Mouse (Mus musculus) limb, embryonic 14.5 days (tissue): ENCODE data around the gene Inca1. TPM values are rescaled to one million over a fixed set of nuclear protein-coding genes. Genes with fewer than 3 reads are reported as not detected.

Experiments
- ATAC-seq: fragments of 200-750 bp; cut with Nextera tagmentation; 2 replicates; pipeline ENCODE4 v1.8.0; 2017; ENCODE audit warnings: low read depth, moderate number of reproducible peaks, moderate TSS enrichment; ENCODE audit not compliant: low FRiP score
- DNase-seq: peaks from one replicate; pipeline ENCODE4 v3.0.0-alpha.2; 2015; ENCODE audit warnings: low spot score
- H3K27ac ChIP-seq: fragments of 300-500 bp; sonication (generic); replicated peaks from 2 replicates; pipeline ENCODE4 v1.5.1; 2014; ENCODE audit warnings: low read depth, mild to moderate bottlenecking, low read length, moderate library complexity, mixed read lengths
- H3K27me3 ChIP-seq: fragments of 300-500 bp; sonication (generic); 2 replicates; pipeline ENCODE4 v1.6.1; 2014; ENCODE audit warnings: low read length, mixed read lengths; ENCODE audit not compliant: control insufficient read depth, insufficient read depth
- H3K36me3 ChIP-seq: fragments of 300-500 bp; sonication (generic); 2 replicates; pipeline ENCODE4 v1.6.1; 2014; ENCODE audit warnings: mild to moderate bottlenecking, low read length, moderate library complexity, mixed read lengths; ENCODE audit not compliant: control insufficient read depth, insufficient read depth
- H3K4me1 ChIP-seq: fragments of 300-500 bp; sonication (generic); 2 replicates; pipeline ENCODE4 v1.6.1; 2014; ENCODE audit warnings: antibody characterized with exemption, low read length, mixed read lengths; ENCODE audit not compliant: control insufficient read depth, insufficient read depth
- H3K4me2 ChIP-seq: fragments of 300-500 bp; sonication (generic); replicated peaks from 2 replicates; pipeline ENCODE4 v1.6.1; 2014; ENCODE audit warnings: low read depth, mild to moderate bottlenecking, low read length, moderate library complexity; ENCODE audit not compliant: severe bottlenecking
- H3K4me3 ChIP-seq: fragments of 300-500 bp; sonication (generic); replicated peaks from 2 replicates; pipeline ENCODE4 v1.5.1; 2014; ENCODE audit warnings: low read length
- H3K9ac ChIP-seq: fragments of 300-500 bp; sonication (generic); 2 replicates; pipeline ENCODE4 v1.6.1; 2014; ENCODE audit warnings: mild to moderate bottlenecking, low read depth, low read length, moderate library complexity; ENCODE audit not compliant: severe bottlenecking
- H3K9me3 ChIP-seq: fragments of 300-500 bp; sonication (generic); 2 replicates; pipeline ENCODE4 v1.6.1; 2016; ENCODE audit warnings: low read length; ENCODE audit not compliant: control insufficient read depth
- POLR2A ChIP-seq: fragments of 200-500 bp; IDR thresholded peaks from 2 replicates; pipeline ENCODE4 v1.8.0; 2012; ENCODE audit warnings: inconsistent platforms, mild to moderate bottlenecking, moderate library complexity, borderline replicate concordance; ENCODE audit not compliant: insufficient read depth, insufficient read length; ENCODE audit errors: extremely low read depth
- WGBS: fragments of 180-500 bp; shearing (Covaris S2); extraction: QIAGEN DNeasy Blood & Tissue Kit; methylation state at CpG from one replicate; pipeline ENCODE4 v1.1.7; 2014; 5-methylcytosine and 5-hydroxymethylcytosine counted together
- polyA plus RNA-seq, 2 experiments: library from polyadenylated mRNA; depleted of rRNA in 1 of 2; stranded (reverse) in 1 of 2; unstranded in 1 of 2; fragments of >200 nt; fragmentation: Nextera tagmentation in 1 of 2; extraction: Ambion mirVana in 1 of 2; gene quantifications; 2 replicates each; pipeline versions ENCODE4 v1.2.1 to v1.2.3; 2012 to 2014

Gene Inca1
- polyA plus RNA-seq (2012; rRNA removed) (1.3 TPM in 2 replicates), polyA plus RNA-seq (2014; fragmentation: Nextera tagmentation; extraction: Ambion mirVana) (0.81 and 0.93 TPM in 2 replicates)

- peak within 1 kb of the TSS; percentile 90 for H3K4me3 ChIP-seq
- H3K27me3 ChIP-seq: no peaks in the 10 kb centered on the region
- no peaks in the 10 kb centered on the region for H3K9me3 ChIP-seq
- peaks cover 10% of the 10 kb centered on the region for H3K4me1 ChIP-seq
- H3K27ac ChIP-seq: peak within 1 kb of the TSS; percentile 93
- ATAC-seq (peak; percentile 96), DNase-seq (peak; percentile 93)
- peak within 1 kb of the TSS; percentile 85 for H3K4me2 ChIP-seq
- WGBS: 3% methylated on average over 55 of the region's 69 CpGs
- peak within 1 kb of the TSS; percentile 91 for H3K9ac ChIP-seq
- TF ChIP-seq POLR2A: 0 out of 2 replicates have a peak, but pooled peaks have one; percentile 59
- H3K36me3 ChIP-seq: peaks cover 15% of the 10 kb centered on the region
These were observed at the start of gene Inca1, which contains the start of gene Kif1c for GRCm38 (mm10) chr11:70699722-70700556. TSS of gene Inca1 (minus strand) at chr11:70700155. TSS of gene Kif1c (plus strand) at chr11:70700548.

GRCm38 (mm10) chr11:70747876-70748545, 48.1 kb upstream of the Inca1 start:
- Histone ChIP-seq H3K9me3 (no peaks in the 10 kb centered on the region), H3K9ac (no peak overlapping the region), H3K4me1 (no peaks in the 10 kb centered on the region), H3K27ac (no peak overlapping the region), H3K36me3 (no peaks in the 10 kb centered on the region), H3K4me2 (no peak overlapping the region), H3K4me3 (no peak overlapping the region), H3K27me3 (no peaks in the 10 kb centered on the region)
- TF ChIP-seq POLR2A: no peak
- DNase-seq: no peak
- no peak for ATAC-seq
- 85% methylated on average over 4 of the region's 4 CpGs for WGBS

GRCm38 (mm10) chr11:70745636-70746035, 45.7 kb upstream of the Inca1 start:
- no peaks in the 10 kb centered on the region for H3K9me3 ChIP-seq
- no peak for TF ChIP-seq POLR2A
- no peaks in the 10 kb centered on the region for H3K36me3 ChIP-seq
- H3K4me2 ChIP-seq: no peak overlapping the region
- H3K4me1 ChIP-seq: no peaks in the 10 kb centered on the region
- DNase-seq (no peak), ATAC-seq (no peak)
- H3K9ac ChIP-seq: no peak overlapping the region
- H3K4me3 ChIP-seq: no peak overlapping the region
- no peaks in the 10 kb centered on the region for H3K27me3 ChIP-seq
- H3K27ac ChIP-seq: no peak overlapping the region
- 85% methylated on average over 7 of the region's 7 CpGs for WGBS

DNA sequence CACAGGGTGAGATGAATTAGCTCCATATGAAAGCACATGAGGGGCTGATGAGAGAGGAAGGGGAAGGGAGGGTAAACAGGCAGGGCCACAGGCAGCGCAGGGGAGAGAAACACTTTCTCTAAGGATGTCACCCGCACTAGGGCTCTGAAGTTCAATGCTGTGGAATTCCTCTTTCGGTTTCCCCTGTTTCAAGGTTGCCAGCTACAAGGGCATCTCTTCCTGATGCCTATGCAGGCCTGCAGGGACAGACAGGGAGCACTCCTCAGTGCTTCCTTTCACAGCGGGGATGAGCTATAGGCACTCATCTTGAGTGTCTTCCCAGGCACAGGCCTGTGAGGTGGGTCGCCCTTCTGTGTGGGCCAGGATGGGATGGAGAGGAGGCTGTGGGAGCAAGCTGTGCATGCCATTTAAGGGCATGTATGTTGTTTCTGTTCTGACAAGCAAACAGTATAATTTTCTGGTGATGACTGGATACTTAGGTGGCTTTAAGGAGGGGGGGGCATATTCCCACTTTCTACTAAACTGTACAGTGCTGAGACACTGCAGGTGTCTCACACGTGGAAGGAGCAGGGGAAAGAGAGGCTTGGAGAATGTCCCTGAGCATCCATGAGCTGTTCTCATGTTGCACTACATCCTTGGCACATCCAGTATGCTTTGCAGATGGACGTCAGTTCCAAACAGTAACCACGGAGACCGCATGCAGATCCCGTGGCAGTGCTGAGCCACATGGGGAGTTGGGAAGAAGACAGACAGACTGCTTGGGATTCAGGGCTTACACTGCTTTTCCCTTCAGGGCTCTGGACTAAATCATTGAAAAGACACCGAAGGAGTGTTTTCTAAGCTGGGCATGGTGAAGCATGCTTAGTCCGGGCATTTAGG, 42.9 kb upstream of the Inca1 start:
- Histone ChIP-seq H3K27ac (no peak overlapping the region), H3K4me2 (no peak overlapping the region), H3K9ac (no peak overlapping the region), H3K36me3 (no peaks in the 10 kb centered on the region), H3K4me1 (no peaks in the 10 kb centered on the region), H3K9me3 (no peaks in the 10 kb centered on the region), H3K27me3 (no peaks in the 10 kb centered on the region), H3K4me3 (no peak overlapping the region)
- TF ChIP-seq POLR2A: no peak
- DNase-seq: no peak
- ATAC-seq: no peak
- WGBS: 72% methylated on average over 11 of the region's 12 CpGs

GRCm38 (mm10) chr11:70742117-70742516, 42.2 kb upstream of the Inca1 start:
- DNase-seq: no peak
- Histone ChIP-seq H3K4me3 (no peak overlapping the region), H3K27me3 (no peaks in the 10 kb centered on the region), H3K9ac (no peak overlapping the region), H3K4me2 (no peak overlapping the region), H3K9me3 (no peaks in the 10 kb centered on the region), H3K4me1 (no peaks in the 10 kb centered on the region), H3K36me3 (no peaks in the 10 kb centered on the region), H3K27ac (no peak overlapping the region)
- TF ChIP-seq POLR2A: no peak
- WGBS: 75% methylated on average over 7 of the region's 7 CpGs
- no peak for ATAC-seq
